Mouse (Mus musculus) hindbrain, embryonic 12.5 days (tissue): ENCODE results near the gene Nlrp9b. TPM values are rescaled to one million over a fixed set of nuclear protein-coding genes. Genes with fewer than 3 reads are reported as not detected.

Source experiments
- polyA plus RNA-seq: library from polyadenylated mRNA; unstranded; fragments of >200 nt; fragmentation: Nextera tagmentation; extraction: Ambion mirVana; gene quantifications from 2 replicates; pipeline ENCODE4 v1.2.1, GENCODE M21; 2016

Nlrp9b gene
- polyA plus RNA-seq, 1 experiment from 2014 or later, result not detected

Other genes starting within 250 kb of the Nlrp9b start
- 60.8 and 67.1 TPM in 2 replicates for gene Nectin2, start 241.0 kb upstream of the Nlrp9b start, polyA plus RNA-seq
- 21.0 and 25.1 TPM in 2 replicates for gene Bcam, start 220.4 kb upstream of the Nlrp9b start, polyA plus RNA-seq
- gene Cblc, start 194.7 kb upstream of the Nlrp9b start, polyA plus RNA-seq, result 1.0 and 1.3 TPM in 2 replicates
- 1.1 and 2.1 TPM in 2 replicates for gene Bcl3, start 168.7 kb upstream of the Nlrp9b start, polyA plus RNA-seq
- gene Gm19345, start 139.5 kb upstream of the Nlrp9b start, polyA plus RNA-seq, result 1.1 and 1.7 TPM in 2 replicates
- gene Ceacam16, start 130.2 kb upstream of the Nlrp9b start, polyA plus RNA-seq, result not detected in 2 replicates
- not detected in 2 replicates for gene Ceacam19, start 103.5 kb upstream of the Nlrp9b start, polyA plus RNA-seq
- 4.6 and 6.1 TPM in 2 replicates for gene Pvr, start 70.3 kb upstream of the Nlrp9b start, polyA plus RNA-seq
- gene Igsf23, start 40.7 kb upstream of the Nlrp9b start, polyA plus RNA-seq, result 0.32 TPM in 1 of 2 replicates, not detected in the other
- not detected in 2 replicates for gene Ceacam20, start 26.1 kb upstream of the Nlrp9b start, polyA plus RNA-seq
- gene Vmn1r91, start 108.2 kb downstream of the Nlrp9b start, polyA plus RNA-seq, result not detected in 2 replicates
- gene Gm16442, start 131.1 kb downstream of the Nlrp9b start, polyA plus RNA-seq, result not detected in 2 replicates
- not detected in 2 replicates for gene Vmn1r93, start 147.6 kb downstream of the Nlrp9b start, polyA plus RNA-seq
- not detected in 2 replicates for gene Vmn1r94, start 176.9 kb downstream of the Nlrp9b start, polyA plus RNA-seq
- not detected in 2 replicates for gene Vmn1r95, start 202.2 kb downstream of the Nlrp9b start, polyA plus RNA-seq
- gene Gm6164, start 214.1 kb downstream of the Nlrp9b start, polyA plus RNA-seq, result not detected in 2 replicates
- gene Gm4498, start 242.4 kb downstream of the Nlrp9b start, polyA plus RNA-seq, result not detected in 2 replicates